ENCODE assay signal across 13 mouse cellular contexts in genomic region chr11:65435699-65436161, GRCm38 (mm10).
DNase-seq lines count a peak whose midpoint lies in the region; ATAC-seq and TF ChIP-seq lines count a peak whose summit lies in the region.
"Had no signal": no experiment of that assay in that cellular context is flagged by ENCODE, and none has a peak within 500 bp of the region (broad histone marks: within the 10 kb centered on the region; RNA-seq: fewer than 3 reads in every experiment).

No protein-coding gene starts in this region.

- H3K4me2 ChIP-seq in forebrain, embryonic 13.5 days, result no peak overlapping the region
- H3K4me2 ChIP-seq in forebrain, embryonic 15.5 days (replicated peaks), result no peak overlapping the region
- H3K4me2 ChIP-seq in lung, embryonic 14.5 days, result no peak overlapping the region
- H3K4me2 ChIP-seq in stomach, postnatal 0 days (replicated peaks; ENCODE audit: low read depth), result no peak overlapping the region
- H3K4me2 ChIP-seq: embryonic facial prominence, embryonic 15.5 days; limb, embryonic 12.5 days had no signal

- no peak for TF ChIP-seq POLR2A in lung, adult 2 months (IDR thresholded peaks at IDR 0.05; ENCODE audit: borderline replicate concordance, extremely low read depth, low read depth, low read length)

- 53% methylated on average over 4 of the region's 4 CpGs for WGBS in forebrain, embryonic 13.5 days
- 45% methylated on average over 4 of the region's 4 CpGs for WGBS in forebrain, embryonic 15.5 days
- 54% methylated on average over 4 of the region's 4 CpGs for WGBS in lung, embryonic 14.5 days
- whole genome bisulfite sequencing in lung, adult 2 months, result 61% methylated on average over 4 of the region's 4 CpGs
- WGBS in stomach, postnatal 0 days, result 48% methylated on average over 4 of the region's 4 CpGs

- no peaks in the 10 kb centered on the region for H3K36me3 ChIP-seq in forebrain, embryonic 13.5 days (ENCODE audit: poor library complexity, severe bottlenecking)
- H3K36me3 ChIP-seq in forebrain, embryonic 15.5 days, result no peaks in the 10 kb centered on the region
- H3K36me3 ChIP-seq in lung, embryonic 14.5 days (ENCODE audit: insufficient read depth), result no peaks in the 10 kb centered on the region
- H3K36me3 ChIP-seq in stomach, postnatal 0 days (ENCODE audit: control insufficient read depth, insufficient read depth, low read length), result no peaks in the 10 kb centered on the region
- H3K36me3 ChIP-seq: embryonic facial prominence, embryonic 15.5 days; limb, embryonic 12.5 days had no signal

- peak; percentile 82 for TF ChIP-seq EP300 in stomach, postnatal 0 days (optimal IDR thresholded peaks at IDR 0.05)

- no peak overlapping the region for H3K4me3 ChIP-seq in forebrain, embryonic 13.5 days
- no peak overlapping the region for H3K4me3 ChIP-seq in forebrain, embryonic 15.5 days
- H3K4me3 ChIP-seq in lung, embryonic 14.5 days (ENCODE audit: low read depth, low read length), result no peak overlapping the region
- H3K4me3 ChIP-seq in lung, adult 2 months (replicated peaks; ENCODE audit: extremely low read depth, low read depth, low read length), result no peak overlapping the region
- H3K4me3 ChIP-seq in stomach, postnatal 0 days (ENCODE audit: low read depth, low read length), result no peak overlapping the region
- H3K4me3 ChIP-seq: embryonic facial prominence, embryonic 15.5 days; limb, embryonic 12.5 days had no signal

- no peak overlapping the region for H3K9ac ChIP-seq in forebrain, embryonic 13.5 days
- H3K9ac ChIP-seq in forebrain, embryonic 15.5 days (replicated peaks), result no peak overlapping the region
- H3K9ac ChIP-seq in lung, embryonic 14.5 days, result no peak overlapping the region
- no peak overlapping the region for H3K9ac ChIP-seq in stomach, postnatal 0 days (ENCODE audit: low read length)
- H3K9ac ChIP-seq: embryonic facial prominence, embryonic 15.5 days; limb, embryonic 12.5 days had no signal

- DNase-seq in lung, embryonic 14.5 days, result peak; percentile 52
- DNase-seq in lung, adult 2 months, result no peak
- peak; percentile 35 to 52 for DNase-seq in cerebellum, postnatal 25 days
- no peak for DNase-seq in stomach, postnatal 0 days (ENCODE audit: low spot score)
- no peak for DNase-seq in right cerebral cortex, adult 2 months (ENCODE audit: low spot score in 2 of 2)
- no peak for DNase-seq in spleen, postnatal 14 days (ENCODE audit: low spot score in 2 of 2)
- DNase-seq: heart, adult 18-20 months; kidney, postnatal 10 days had no signal

- H3K27me3 ChIP-seq in forebrain, embryonic 13.5 days, result no peaks in the 10 kb centered on the region
- no peaks in the 10 kb centered on the region for H3K27me3 ChIP-seq in forebrain, embryonic 15.5 days
- H3K27me3 ChIP-seq in lung, embryonic 14.5 days (ENCODE audit: insufficient read depth, low read length), result no peaks in the 10 kb centered on the region
- no peaks in the 10 kb centered on the region for H3K27me3 ChIP-seq in stomach, postnatal 0 days (ENCODE audit: control insufficient read depth, insufficient read depth, low read length)
- H3K27me3 ChIP-seq: embryonic facial prominence, embryonic 15.5 days; limb, embryonic 12.5 days had no signal

- H3K4me1 ChIP-seq in forebrain, embryonic 13.5 days, result 0 out of 2 replicates have a peak, but pooled peaks cover 5% of the 10 kb centered on the region
- peaks cover 2% of the 10 kb centered on the region; the same call in 1 of the 2 replicates for H3K4me1 ChIP-seq in forebrain, embryonic 15.5 days
- H3K4me1 ChIP-seq in lung, embryonic 14.5 days (ENCODE audit: insufficient read depth), result no peaks in the 10 kb centered on the region
- H3K4me1 ChIP-seq in lung, adult 2 months (ENCODE audit: control insufficient read depth, insufficient read depth, low read length), result no peaks in the 10 kb centered on the region
- no peaks in the 10 kb centered on the region for H3K4me1 ChIP-seq in stomach, postnatal 0 days (replicated peaks; ENCODE audit: control insufficient read depth, insufficient read depth)
- H3K4me1 ChIP-seq: embryonic facial prominence, embryonic 15.5 days had no signal

- no peak for TF ChIP-seq CTCF in lung, embryonic 14.5 days (IDR thresholded peaks at IDR 0.05; ENCODE audit: low read depth)
- no peak for TF ChIP-seq CTCF in lung, adult 2 months (IDR thresholded peaks at IDR 0.05; ENCODE audit: insufficient read depth, low read length)
- no peak for TF ChIP-seq CTCF in stomach, postnatal 0 days (IDR thresholded peaks at IDR 0.05; ENCODE audit: low read depth)

- ATAC-seq in forebrain, embryonic 13.5 days, result 0 out of 2 replicates have a peak, but pooled peaks have one; percentile 24
- no peak for ATAC-seq in forebrain, embryonic 15.5 days (replicated peaks)
- no peak for ATAC-seq in lung, embryonic 14.5 days (ENCODE audit: insufficient read depth)
- peak; percentile 24; the same call in 1 of the 2 replicates for ATAC-seq in stomach, postnatal 0 days (ENCODE audit: low FRiP score, low TSS enrichment)
- ATAC-seq: midbrain, embryonic 16.5 days had no signal

- no peak overlapping the region for H3K27ac ChIP-seq in forebrain, embryonic 13.5 days
- no peak overlapping the region for H3K27ac ChIP-seq in forebrain, embryonic 15.5 days (replicated peaks)
- no peak overlapping the region for H3K27ac ChIP-seq in lung, embryonic 14.5 days (ENCODE audit: low read depth)
- H3K27ac ChIP-seq in stomach, postnatal 0 days (replicated peaks), result peak overlapping the region; percentile 3; the same call in 1 of the 2 replicates
- H3K27ac ChIP-seq: embryonic facial prominence, embryonic 15.5 days; limb, embryonic 12.5 days had no signal

- no peaks in the 10 kb centered on the region for H3K9me3 ChIP-seq in forebrain, embryonic 13.5 days (replicated peaks)
- H3K9me3 ChIP-seq in forebrain, embryonic 15.5 days, result no peaks in the 10 kb centered on the region
- H3K9me3 ChIP-seq in lung, embryonic 14.5 days (ENCODE audit: low read depth, low read length), result no peaks in the 10 kb centered on the region
- H3K9me3 ChIP-seq in stomach, postnatal 0 days (ENCODE audit: control insufficient read depth, low read length), result no peaks in the 10 kb centered on the region
- H3K9me3 ChIP-seq: embryonic facial prominence, embryonic 15.5 days; limb, embryonic 12.5 days had no signal

Comparison
In these comparisons a context has a peak if more than half of its experiments do, and no peak if none do; other contexts are left out.
1. ATAC-seq: peak in forebrain, embryonic 13.5 days (single experiment) and stomach, postnatal 0 days (single experiment); none in forebrain, embryonic 15.5 days (single experiment) and lung, embryonic 14.5 days (single experiment).
2. DNase-seq: peak in lung, embryonic 14.5 days (single experiment) and cerebellum, postnatal 25 days (2 of 2); none in lung, adult 2 months (single experiment), stomach, postnatal 0 days (single experiment), right cerebral cortex, adult 2 months (0 of 2) and spleen, postnatal 14 days (0 of 2).